Mouse (Mus musculus) hindbrain, embryonic 11.5 days (tissue): ENCODE results near the gene Adgrb2. TPM values are rescaled to one million over a fixed set of nuclear protein-coding genes. Genes with fewer than 3 reads are reported as not detected.
A peak's percentile ranks its signal among the peaks of the same experiment; 100 is the strongest.

ENCODE experiments used
- ATAC-seq: fragments of 200-750 bp; cut with Nextera tagmentation; 2 replicates; pipeline ENCODE4 v1.8.0; 2017; ENCODE audit warnings: mild to moderate bottlenecking, moderate TSS enrichment, moderate library complexity; ENCODE audit not compliant: low FRiP score
- DNase-seq: peaks from one replicate; pipeline ENCODE4 v3.0.0-alpha.2; 2015; ENCODE audit warnings: low spot score
- H3K27ac ChIP-seq: fragments of 300-500 bp; sonication (generic); 2 replicates; pipeline ENCODE4 v1.5.1; 2014; ENCODE audit warnings: mild to moderate bottlenecking, low read depth, low read length
- H3K27me3 ChIP-seq: fragments of 300-500 bp; sonication (generic); 2 replicates; pipeline ENCODE4 v1.6.1; 2014; ENCODE audit warnings: mild to moderate bottlenecking, low read length, moderate library complexity, mixed read lengths; ENCODE audit not compliant: control insufficient read depth, insufficient read depth
- H3K36me3 ChIP-seq: fragments of 300-500 bp; sonication (generic); 2 replicates; pipeline ENCODE4 v1.6.1; 2014; ENCODE audit warnings: mild to moderate bottlenecking, low read length, moderate library complexity, mixed read lengths; ENCODE audit not compliant: control insufficient read depth, insufficient read depth
- H3K4me1 ChIP-seq: fragments of 300-500 bp; sonication (generic); replicated peaks from 2 replicates; pipeline ENCODE4 v1.6.1; 2014; ENCODE audit warnings: low read length, mixed read lengths; ENCODE audit not compliant: control insufficient read depth, insufficient read depth
- H3K4me2 ChIP-seq: fragments of 300-500 bp; sonication (generic); replicated peaks from 2 replicates; pipeline ENCODE4 v1.6.1; 2014; ENCODE audit warnings: mild to moderate bottlenecking, low read depth, low read length
- H3K4me3 ChIP-seq: fragments of 300-500 bp; sonication (generic); 2 replicates; pipeline ENCODE4 v1.5.1; 2014; ENCODE audit warnings: low read depth, low read length
- H3K9ac ChIP-seq: fragments of 300-500 bp; sonication (generic); 2 replicates; pipeline ENCODE4 v1.6.1; 2014; ENCODE audit warnings: low read depth, low read length
- H3K9me3 ChIP-seq: fragments of 300-500 bp; sonication (generic); 2 replicates; pipeline ENCODE4 v1.6.1; 2016; ENCODE audit warnings: low read length; ENCODE audit not compliant: control insufficient read depth
- whole genome bisulfite sequencing: fragments of 180-500 bp; shearing (Covaris S2); extraction: QIAGEN DNeasy Blood & Tissue Kit; methylation state at CpG from one replicate; pipeline ENCODE4 v1.1.7; 2014; 5-methylcytosine and 5-hydroxymethylcytosine counted together
- polyA plus RNA-seq: library from polyadenylated mRNA; unstranded; fragments of >200 nt; fragmentation: Nextera tagmentation; extraction: Ambion mirVana; gene quantifications from 2 replicates; pipeline ENCODE4 v1.2.1, GENCODE M21; 2014

The Adgrb2 gene
- polyA plus RNA-seq, 1 experiment from 2014 or later: 6.3 TPM

GRCm38 (mm10) chr4:130063191-130063590 is 78.5 kb downstream of the Adgrb2 start:
- no peak overlapping the region for H3K4me2 ChIP-seq
- H3K4me1 ChIP-seq: no peaks in the 10 kb centered on the region
- 63% methylated on average over 7 of the region's 7 CpGs for WGBS

DNA sequence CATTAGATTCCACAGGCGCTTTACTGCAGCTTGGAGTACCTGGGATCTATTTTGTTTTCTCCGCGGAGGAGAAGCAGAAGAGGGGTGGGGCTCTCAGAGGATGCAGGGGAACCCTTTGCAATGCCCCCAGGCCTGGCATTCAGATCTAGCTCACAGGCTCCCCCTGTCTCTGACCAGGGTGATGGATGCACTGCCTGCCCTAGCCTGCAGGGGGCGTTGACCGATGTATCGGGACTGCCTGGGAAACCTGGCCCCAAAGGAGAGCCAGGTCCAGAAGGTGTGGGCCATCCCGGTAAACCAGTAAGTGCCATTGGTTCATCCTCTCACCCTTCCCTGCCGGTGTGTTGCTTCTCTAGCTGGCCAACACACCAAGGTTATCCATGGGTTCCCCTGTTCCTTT is 82.1 kb downstream of the Adgrb2 start:
- H3K36me3 ChIP-seq: no peaks in the 10 kb centered on the region
- H3K4me2 ChIP-seq: no peak overlapping the region
- no peaks in the 10 kb centered on the region for H3K27me3 ChIP-seq
- no peak overlapping the region for H3K4me3 ChIP-seq
- ATAC-seq: no peak
- DNase-seq: peak; percentile 50
- no peak overlapping the region for H3K9ac ChIP-seq
- no peak overlapping the region for H3K27ac ChIP-seq
- WGBS: 15% methylated on average over 8 of the region's 8 CpGs
- no peaks in the 10 kb centered on the region for H3K9me3 ChIP-seq
- no peaks in the 10 kb centered on the region for H3K4me1 ChIP-seq

More at GRCm38 (mm10) chr4:130063191-130063590, 78.5 kb downstream of the Adgrb2 start:
- no peaks in the 10 kb centered on the region for H3K9me3 ChIP-seq
- H3K9ac ChIP-seq: no peak overlapping the region
- H3K36me3 ChIP-seq: no peaks in the 10 kb centered on the region
- DNase-seq: no peak
- no peak overlapping the region for H3K27ac ChIP-seq
- no peaks in the 10 kb centered on the region for H3K27me3 ChIP-seq
- ATAC-seq: no peak
- no peak overlapping the region for H3K4me3 ChIP-seq

DNA sequence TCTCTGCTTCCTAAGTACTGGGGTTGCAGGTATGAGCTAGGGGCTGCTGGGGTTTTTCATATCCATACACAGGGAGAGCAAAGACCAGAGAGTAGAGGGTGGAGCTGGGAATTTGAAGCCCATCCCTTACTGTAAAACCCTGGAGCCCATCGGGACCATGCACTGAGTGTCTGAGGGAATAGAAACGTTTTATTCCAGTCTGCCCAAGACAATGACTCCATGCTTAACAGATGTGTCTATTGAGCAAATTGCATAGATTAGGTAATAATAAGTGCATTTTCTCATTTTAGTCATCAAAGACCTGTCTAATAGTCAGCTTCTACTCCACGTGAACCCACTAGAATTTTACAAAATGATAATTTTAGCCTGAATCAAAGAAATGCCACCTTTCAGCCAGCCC is 85.9 kb downstream of the Adgrb2 start:
- no peak for DNase-seq
- H3K4me1 ChIP-seq: no peaks in the 10 kb centered on the region
- no peak overlapping the region for H3K4me3 ChIP-seq
- no peaks in the 10 kb centered on the region for H3K9me3 ChIP-seq
- ATAC-seq: no peak
- no peaks in the 10 kb centered on the region for H3K36me3 ChIP-seq
- H3K27ac ChIP-seq: no peak overlapping the region
- no peaks in the 10 kb centered on the region for H3K27me3 ChIP-seq
- WGBS: 76% methylated on average over 3 of the region's 3 CpGs
- H3K4me2 ChIP-seq: no peak overlapping the region
- H3K9ac ChIP-seq: no peak overlapping the region

GRCm38 (mm10) chr4:130071758-130072157 is 87.1 kb downstream of the Adgrb2 start:
- WGBS: 95% methylated on average over 2 of the region's 2 CpGs

More at GRCm38 (mm10) chr4:130071758-130072157, 87.1 kb downstream of the Adgrb2 start:
- Histone ChIP-seq H3K27me3 (no peaks in the 10 kb centered on the region), H3K9ac (no peak overlapping the region), H3K4me2 (no peak overlapping the region), H3K4me1 (peaks cover 2% of the 10 kb centered on the region; the same call in 1 of the 2 replicates), H3K36me3 (no peaks in the 10 kb centered on the region), H3K9me3 (no peaks in the 10 kb centered on the region), H3K27ac (no peak overlapping the region), H3K4me3 (no peak overlapping the region)
- no peak for DNase-seq
- no peak for ATAC-seq

Other genes with a start within 250 kb of the Adgrb2 start
- 158 and 183 TPM in 2 replicates for gene Khdrbs1, start 242.6 kb upstream of the Adgrb2 start, polyA plus RNA-seq
- 307 and 318 TPM in 2 replicates for gene Ptp4a2, start 173.7 kb upstream of the Adgrb2 start, polyA plus RNA-seq
- 0.08 TPM in 1 of 2 replicates, not detected in the other for gene Spocd1, start 55.6 kb upstream of the Adgrb2 start, polyA plus RNA-seq
- 5.3 and 9.9 TPM in 2 replicates for gene Col16a1, start 63.0 kb downstream of the Adgrb2 start, polyA plus RNA-seq
- gene Pef1, start 117.7 kb downstream of the Adgrb2 start, polyA plus RNA-seq: 71.4 and 72.4 TPM in 2 replicates
- gene Hcrtr1, start 154.5 kb downstream of the Adgrb2 start, polyA plus RNA-seq: 0.46 and 0.59 TPM in 2 replicates
- gene Tinagl1, start 190.3 kb downstream of the Adgrb2 start, polyA plus RNA-seq: 8.2 and 10.0 TPM in 2 replicates
- 0.45 and 1.2 TPM in 2 replicates for gene Gm853, start 237.5 kb downstream of the Adgrb2 start, polyA plus RNA-seq